Mouse (Mus musculus) limb, embryonic 10.5 days (tissue): ENCODE measurements around the gene Zmiz2. TPM values are rescaled to one million over a fixed set of nuclear protein-coding genes. Genes with fewer than 3 reads are reported as not detected.
A peak's percentile ranks its signal among the peaks of the same experiment; 100 is the strongest.
"Not testable (repeated sequence)": the region's sequence is repeated elsewhere in the genome, so short reads cannot be mapped to it uniquely, and the experiment has no call there.

Source experiments
- DNase-seq: peaks from one replicate; pipeline ENCODE4 v3.0.0-alpha.2; 2017; ENCODE audit warnings: low spot score
- H3K27ac ChIP-seq: fragments of 300-500 bp; sonication (generic); 2 replicates; pipeline ENCODE4 v1.5.1; 2016; ENCODE audit warnings: mild to moderate bottlenecking
- H3K27me3 ChIP-seq: fragments of 300-500 bp; sonication (generic); 2 replicates; pipeline ENCODE4 v1.6.1; 2016; ENCODE audit warnings: low read depth, mild to moderate bottlenecking; ENCODE audit not compliant: poor library complexity, severe bottlenecking
- H3K36me3 ChIP-seq: fragments of 300-500 bp; sonication (generic); 2 replicates; pipeline ENCODE4 v1.6.1; 2016; ENCODE audit warnings: mild to moderate bottlenecking, moderate library complexity
- H3K4me1 ChIP-seq: fragments of 300-500 bp; sonication (generic); 2 replicates; pipeline ENCODE4 v1.6.1; 2016
- H3K4me3 ChIP-seq: fragments of 300-500 bp; sonication (generic); 2 replicates; pipeline ENCODE4 v1.5.1; 2016; ENCODE audit warnings: mild to moderate bottlenecking, moderate library complexity
- H3K9me3 ChIP-seq: fragments of 300-500 bp; sonication (generic); replicated peaks from 2 replicates; pipeline ENCODE4 v1.6.1; 2016; ENCODE audit warnings: mild to moderate bottlenecking
- WGBS: fragments of 180-500 bp; shearing (Covaris S2); methylation state at CpG from one replicate; pipeline ENCODE4 v1.1.7; 2016; 5-methylcytosine and 5-hydroxymethylcytosine counted together
- microRNA-seq: library from miRNA; unstranded; fragments of <30 nt; microRNA quantifications from one replicate; pipeline ENCODE4, GENCODE M21; 2017
- polyA plus RNA-seq: library from polyadenylated mRNA; unstranded; fragments of >200 nt; fragmentation: Nextera tagmentation; extraction: Ambion mirVana; gene quantifications from 2 replicates; pipeline ENCODE4 v1.2.1, GENCODE M21; 2016

Zmiz2 gene
- polyA plus RNA-seq, 1 experiment from 2014 or later, result 12.4 TPM

DNA sequence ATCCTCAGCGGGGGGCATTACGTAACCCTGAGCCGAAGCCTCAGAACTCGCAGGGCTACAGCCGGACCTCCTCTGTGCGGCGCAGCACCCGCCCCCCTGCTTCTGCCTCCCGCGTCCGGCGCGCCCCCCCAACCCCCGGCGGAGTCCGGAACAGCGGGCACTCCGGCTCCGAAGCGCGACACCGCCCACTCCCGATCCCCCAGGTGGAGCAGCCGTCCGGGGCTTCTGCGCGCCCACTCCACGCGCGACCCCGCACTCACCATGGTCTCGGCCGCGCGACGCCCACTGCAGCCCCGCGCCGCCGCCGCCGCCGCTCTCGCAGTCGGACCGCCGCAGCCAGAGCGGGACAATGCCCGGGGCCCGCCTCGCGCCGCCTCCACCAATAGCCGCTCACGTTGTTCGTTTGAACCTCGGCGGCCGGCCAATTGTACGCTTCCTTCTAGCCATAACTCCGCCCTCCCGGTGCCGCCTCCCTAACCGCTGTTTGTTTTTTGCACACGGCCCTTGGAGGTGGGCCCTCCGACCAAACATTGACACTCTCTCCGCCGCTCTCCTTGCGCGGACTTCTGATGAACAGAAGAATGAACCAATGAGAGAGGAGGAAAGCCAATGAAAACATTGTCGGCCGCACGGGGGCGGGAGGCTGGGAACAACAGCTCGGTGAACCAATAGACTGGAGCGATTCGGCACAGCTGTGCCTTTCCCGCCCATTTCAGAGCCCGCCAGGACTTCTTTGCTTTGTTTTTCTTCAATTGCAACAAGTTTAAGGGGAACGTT, 55.4 kb downstream of the Zmiz2 start, which contains the start of gene H2afv:
TSS of gene H2afv (minus strand) at position 367 of the 777 bp plus-strand sequence.
- under 1% methylated on average over 80 of the region's 80 CpGs for WGBS
- DNase-seq, result peak; percentile 100
- peaks cover 11% of the 10 kb centered on the region; the same call in 1 of the 2 replicates for H3K4me1 ChIP-seq

DNA sequence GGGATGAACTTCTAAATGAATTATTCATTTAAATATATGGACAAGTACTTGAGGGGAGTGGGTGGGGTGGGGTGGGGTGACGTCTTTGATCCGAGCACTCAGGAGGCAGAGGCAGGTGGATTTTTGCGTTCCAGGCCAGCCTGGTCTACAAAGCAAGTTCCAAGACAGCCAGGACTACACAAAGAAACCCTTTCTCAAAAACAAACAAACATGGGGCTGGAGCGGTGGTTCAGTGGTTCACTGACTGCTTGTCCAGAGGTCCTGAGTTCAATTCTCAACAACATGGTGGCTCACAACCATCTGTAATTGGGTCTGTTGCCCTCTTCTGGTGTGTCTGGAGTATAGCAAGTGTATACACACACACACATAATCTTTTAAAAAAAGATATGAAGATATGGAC, 56.6 kb downstream of the Zmiz2 start:
- DNase-seq, result no peak
- H3K36me3 ChIP-seq, result peaks cover 15% of the 10 kb centered on the region
- H3K27ac ChIP-seq, result peak overlapping the region; percentile 99
- no peaks in the 10 kb centered on the region for H3K27me3 ChIP-seq
- H3K4me1 ChIP-seq, result peaks cover 11% of the 10 kb centered on the region; the same call in 1 of the 2 replicates
- no peaks in the 10 kb centered on the region for H3K9me3 ChIP-seq
- 84% methylated on average over 4 of the region's 4 CpGs for WGBS
- peak overlapping the region; percentile 90; the same call in 1 of the 2 replicates for H3K4me3 ChIP-seq

More for the DNA sequence above, 55.4 kb downstream of the Zmiz2 start, which contains the start of gene H2afv:
- no peaks in the 10 kb centered on the region for H3K9me3 ChIP-seq
- H3K27ac ChIP-seq, result peak within 1 kb of the TSS; percentile 99
- peaks cover 20% of the 10 kb centered on the region for H3K36me3 ChIP-seq
- no peaks in the 10 kb centered on the region for H3K27me3 ChIP-seq
- H3K4me3 ChIP-seq, result peak within 1 kb of the TSS; percentile 90

DNA sequence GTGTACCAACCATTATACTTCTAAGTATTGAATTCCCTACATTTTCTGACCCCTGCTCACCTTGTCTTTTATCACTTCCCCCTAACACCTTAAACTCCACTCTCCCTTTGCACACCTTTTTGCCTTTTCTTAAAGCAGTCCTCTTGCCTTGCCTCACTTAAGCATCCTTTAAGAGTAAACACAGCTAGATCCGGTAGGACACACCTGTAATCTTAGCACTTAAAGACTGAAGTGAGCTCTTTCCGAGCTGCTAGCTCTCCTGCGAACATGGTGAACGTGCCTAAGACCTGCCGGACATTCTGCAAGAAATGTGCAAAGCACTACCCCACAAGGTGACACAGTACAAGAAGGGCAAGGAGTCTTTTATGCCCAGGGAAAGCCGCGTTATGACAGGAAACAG, 57.1 kb downstream of the Zmiz2 start:
- WGBS, result 91% methylated on average over 7 of the region's 7 CpGs
- H3K4me1 ChIP-seq, result peaks cover 11% of the 10 kb centered on the region; the same call in 1 of the 2 replicates
- DNase-seq, result no peak
- no peaks in the 10 kb centered on the region for H3K27me3 ChIP-seq
- peaks cover 11% of the 10 kb centered on the region for H3K36me3 ChIP-seq
- no peak overlapping the region for H3K27ac ChIP-seq
- H3K4me3 ChIP-seq, result no peak overlapping the region
- H3K9me3 ChIP-seq, result no peaks in the 10 kb centered on the region

DNA sequence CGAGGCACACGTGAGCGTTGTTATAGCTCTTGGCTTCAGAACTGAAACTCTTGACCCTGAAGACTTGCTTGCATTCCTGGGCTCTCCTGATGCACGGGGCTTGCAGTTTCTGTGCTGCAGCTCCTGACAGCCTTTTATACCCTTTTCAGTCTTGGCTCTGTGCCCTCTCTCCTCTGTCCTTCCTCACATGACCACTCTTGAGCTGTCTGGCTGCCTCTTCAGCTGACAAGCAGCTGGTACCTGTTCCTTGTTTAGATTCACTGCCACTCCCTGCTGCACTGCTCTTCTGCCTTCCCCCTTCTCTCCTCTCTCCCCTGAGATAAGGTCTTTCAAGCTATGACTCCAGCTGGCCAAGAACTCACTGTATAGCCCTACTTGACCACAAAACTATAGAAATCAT, 58.6 kb downstream of the Zmiz2 start:
- WGBS, result 93% methylated on average over 4 of the region's 4 CpGs
- Histone ChIP-seq H3K27ac (no peak overlapping the region), H3K27me3 (no peaks in the 10 kb centered on the region), H3K36me3 (peaks cover 2% of the 10 kb centered on the region; the same call in 1 of the 2 replicates), H3K4me3 (no peak overlapping the region), H3K4me1 (peaks cover 11% of the 10 kb centered on the region; the same call in 1 of the 2 replicates), H3K9me3 (no peaks in the 10 kb centered on the region)
- DNase-seq, result no peak

DNA sequence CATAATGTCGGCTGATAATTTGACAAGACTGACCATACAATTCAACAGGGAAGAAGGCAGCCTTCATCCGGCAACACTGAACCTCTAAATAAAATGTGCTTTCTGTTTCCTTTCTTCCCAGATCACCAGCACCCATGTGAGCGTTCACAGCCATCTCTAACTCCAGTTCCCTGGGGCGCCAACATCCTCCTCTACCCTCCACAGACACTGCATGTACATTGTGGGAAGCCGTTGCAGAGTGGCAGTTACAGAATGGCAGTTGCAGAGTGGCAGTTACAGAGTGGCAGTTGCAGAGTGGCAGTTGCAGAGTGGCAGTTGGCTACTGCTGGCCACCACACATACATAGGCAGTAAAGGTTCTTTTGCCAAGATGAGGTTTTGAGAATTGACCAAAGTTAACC, 59.3 kb downstream of the Zmiz2 start:
- not testable (repeated sequence) for H3K9me3 ChIP-seq, H3K4me1 ChIP-seq, H3K36me3 ChIP-seq, DNase-seq, H3K27ac ChIP-seq, H3K27me3 ChIP-seq, H3K4me3 ChIP-seq
- WGBS, result 93% methylated on average over 5 of the region's 5 CpGs

Small RNA genes lying within 50 kb of the gene (microRNA-seq; reads per million reads assigned to microRNA genes)
- not detected for gene Mir7651

Other genes starting within 250 kb of the Zmiz2 start
- 0.29 and 0.53 TPM in 2 replicates for gene A730071L15Rik, start 189.0 kb upstream of the Zmiz2 start, polyA plus RNA-seq
- 52.2 and 55.3 TPM in 2 replicates for gene Nudcd3, start 188.7 kb upstream of the Zmiz2 start, polyA plus RNA-seq
- 0.03 TPM in 1 of 2 replicates, not detected in the other for gene Npc1l1, start 158.9 kb upstream of the Zmiz2 start, polyA plus RNA-seq
- 133 and 154 TPM in 2 replicates for gene Ddx56, start 121.3 kb upstream of the Zmiz2 start, polyA plus RNA-seq
- gene Tmed4, start 114.2 kb upstream of the Zmiz2 start, polyA plus RNA-seq, result 100.0 and 105 TPM in 2 replicates
- gene Ogdh, start 97.4 kb upstream of the Zmiz2 start, polyA plus RNA-seq, result 115 and 122 TPM in 2 replicates
- gene Ppia, start 26.4 kb downstream of the Zmiz2 start, polyA plus RNA-seq, result 5,840 and 6,698 TPM in 2 replicates
- gene H2afv, start 55.4 kb downstream of the Zmiz2 start, polyA plus RNA-seq, result 583 and 781 TPM in 2 replicates
- gene Purb, start 86.8 kb downstream of the Zmiz2 start, polyA plus RNA-seq, result 15.9 and 17.9 TPM in 2 replicates
- 0.80 and 0.86 TPM in 2 replicates for gene Myo1g, start 131.9 kb downstream of the Zmiz2 start, polyA plus RNA-seq
- 125 and 132 TPM in 2 replicates for gene Ccm2, start 157.8 kb downstream of the Zmiz2 start, polyA plus RNA-seq
- gene Nacad, start 217.0 kb downstream of the Zmiz2 start, polyA plus RNA-seq, result 0.35 and 0.59 TPM in 2 replicates
- gene Tbrg4, start 237.0 kb downstream of the Zmiz2 start, polyA plus RNA-seq, result 70.3 and 85.2 TPM in 2 replicates
- gene Wap, start 249.6 kb downstream of the Zmiz2 start, polyA plus RNA-seq, result not detected in 2 replicates